Mouse (Mus musculus): ENCODE data around the gene Crtc1. TPM values are rescaled to one million over a fixed set of nuclear protein-coding genes. Genes with fewer than 3 reads are reported as not detected.

Gene Crtc1
- total RNA-seq, 4 experiments from 2014 or later = 7.1 to 15.3 (median 7.6) TPM

- DNase-seq (ENCODE audit: low spot score in 2 of 2) = no peak
Observed at GRCm38 (mm10) chr8:70422722-70423121, 16.7 kb downstream of the Crtc1 start.

- DNase-seq (ENCODE audit: low spot score in 2 of 2) = no peak
Observed at GRCm38 (mm10) chr8:70421349-70422104, 17.9 kb downstream of the Crtc1 start.

- no peak for DNase-seq (ENCODE audit: low spot score in 2 of 2)
Observed at GRCm38 (mm10) chr8:70419879-70420643, 19.3 kb downstream of the Crtc1 start.

- no peak for DNase-seq (ENCODE audit: low spot score in 2 of 2)
Observed at GRCm38 (mm10) chr8:70418954-70419353, 20.4 kb downstream of the Crtc1 start.

- no peak for DNase-seq (ENCODE audit: low spot score in 2 of 2)
Observed at GRCm38 (mm10) chr8:70417914-70418313, 21.5 kb downstream of the Crtc1 start.

GRCm38 (mm10) chr8:70416941-70417340, 22.4 kb downstream of the Crtc1 start:
- no peak for DNase-seq (ENCODE audit: low spot score in 2 of 2)

GRCm38 (mm10) chr8:70415540-70416451, 23.6 kb downstream of the Crtc1 start:
- DNase-seq (ENCODE audit: low spot score in 2 of 2) = no peak

GRCm38 (mm10) chr8:70414310-70414946, 25.0 kb downstream of the Crtc1 start:
- no peak for DNase-seq (ENCODE audit: low spot score in 2 of 2)

- no peak for DNase-seq (ENCODE audit: low spot score in 2 of 2)
Observed at GRCm38 (mm10) chr8:70410281-70410680, 29.1 kb downstream of the Crtc1 start.

GRCm38 (mm10) chr8:70409455-70409871, 29.9 kb downstream of the Crtc1 start:
- DNase-seq (ENCODE audit: low spot score in 2 of 2) = no peak

- DNase-seq (ENCODE audit: low spot score in 2 of 2) = no peak
Observed at GRCm38 (mm10) chr8:70409019-70409418, 30.4 kb downstream of the Crtc1 start.

- no peak for DNase-seq (ENCODE audit: low spot score in 2 of 2)
Observed at GRCm38 (mm10) chr8:70408301-70408700, 31.1 kb downstream of the Crtc1 start.

GRCm38 (mm10) chr8:70406427-70407069, 32.8 kb downstream of the Crtc1 start:
- no peak for DNase-seq (ENCODE audit: low spot score in 2 of 2)

- DNase-seq (ENCODE audit: low spot score in 2 of 2) = no peak
Observed at GRCm38 (mm10) chr8:70405189-70405588, 34.2 kb downstream of the Crtc1 start.

GRCm38 (mm10) chr8:70404212-70404611, 35.2 kb downstream of the Crtc1 start:
- DNase-seq (ENCODE audit: low spot score in 2 of 2) = no peak

GRCm38 (mm10) chr8:70397611-70398563, 41.5 kb downstream of the Crtc1 start:
- no peak for DNase-seq (ENCODE audit: low spot score in 2 of 2)

- DNase-seq (ENCODE audit: low spot score in 2 of 2) = no peak
Observed at GRCm38 (mm10) chr8:70396184-70396583, 43.2 kb downstream of the Crtc1 start.

- DNase-seq (ENCODE audit: low spot score in 2 of 2) = peak; percentile 69 to 83
Observed at GRCm38 (mm10) chr8:70395649-70396048, 43.7 kb downstream of the Crtc1 start.

- no peak for DNase-seq (ENCODE audit: low spot score in 2 of 2)
Observed at GRCm38 (mm10) chr8:70394269-70394998, 44.9 kb downstream of the Crtc1 start.
